Mouse (Mus musculus) urinary bladder, postnatal 25 days (tissue): ENCODE measurements around the gene Areg.

ENCODE experiments used
- DNase-seq: peaks from one replicate; pipeline ENCODE4 v3.0.0; 2022; ENCODE audit warnings: low spot score

Areg gene

GRCm38 (mm10) chr5:91139446-91139873 is at the start of gene Areg:
Areg (plus strand) TSS chr5:91139599.
- peak; percentile 62 for DNase-seq

DNA sequence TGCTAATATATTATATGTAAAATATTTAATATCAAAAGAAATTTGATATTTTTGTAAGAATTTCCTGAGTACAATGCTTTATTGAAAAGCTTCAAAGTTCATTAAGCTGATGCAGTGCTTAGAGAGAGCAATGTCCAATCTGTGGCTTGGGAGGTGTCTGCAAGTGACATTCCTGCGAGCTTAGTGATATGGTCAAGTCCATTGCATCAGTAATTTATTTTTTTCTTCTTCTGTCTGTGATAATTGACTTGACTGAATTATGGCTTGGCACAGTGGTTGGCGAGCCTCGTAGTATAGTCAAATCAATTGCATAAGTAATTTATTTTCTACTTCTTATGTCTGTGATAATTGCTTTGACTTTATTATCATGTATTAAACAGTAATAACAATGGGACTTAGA is 49.1 kb upstream of the Areg start:
- DNase-seq: no peak

- DNase-seq: no peak
These were observed 41.3 kb upstream of the Areg start for GRCm38 (mm10) chr5:91097911-91098614.

- DNase-seq: no peak
These were observed 37.7 kb upstream of the Areg start for GRCm38 (mm10) chr5:91101742-91102141.

DNA sequence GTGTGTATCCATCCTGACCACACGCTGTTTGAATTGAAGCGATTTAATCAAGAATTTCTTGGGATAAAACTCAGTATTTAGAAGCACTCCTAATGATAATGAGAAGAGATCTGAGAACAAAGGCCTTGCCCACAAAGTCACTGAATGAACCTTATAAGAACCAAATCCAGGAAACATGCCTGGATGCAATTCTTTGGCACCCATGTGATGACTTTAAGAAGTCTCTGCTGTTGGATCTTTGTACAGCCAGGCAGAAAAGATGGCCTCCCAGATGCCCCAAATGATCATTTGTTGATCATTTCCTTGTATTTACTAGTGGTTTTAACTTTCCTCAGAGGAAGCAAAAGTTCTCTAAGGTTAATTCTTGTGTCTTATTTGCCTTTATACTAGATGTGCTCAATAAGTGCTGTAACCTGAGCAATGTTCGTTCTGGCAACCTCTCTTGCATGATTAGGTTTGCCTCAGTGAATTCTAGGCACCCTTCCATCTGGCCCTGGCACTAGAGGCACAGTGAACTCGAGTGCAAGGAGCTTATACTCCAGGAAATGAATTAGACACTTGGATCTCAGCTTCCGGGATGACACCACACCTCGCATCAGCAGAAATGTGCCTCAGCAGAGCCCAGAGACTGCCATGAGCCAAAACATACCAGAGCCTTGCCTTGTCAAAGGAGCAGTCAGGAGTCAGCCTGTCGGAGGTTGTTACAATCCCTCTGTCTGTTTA is 35.3 kb upstream of the Areg start:
- DNase-seq: no peak

- DNase-seq: no peak
These were observed 33.2 kb upstream of the Areg start for GRCm38 (mm10) chr5:91106248-91106647.

- DNase-seq: no peak
These were observed 29.3 kb upstream of the Areg start for GRCm38 (mm10) chr5:91110023-91110670.

DNA sequence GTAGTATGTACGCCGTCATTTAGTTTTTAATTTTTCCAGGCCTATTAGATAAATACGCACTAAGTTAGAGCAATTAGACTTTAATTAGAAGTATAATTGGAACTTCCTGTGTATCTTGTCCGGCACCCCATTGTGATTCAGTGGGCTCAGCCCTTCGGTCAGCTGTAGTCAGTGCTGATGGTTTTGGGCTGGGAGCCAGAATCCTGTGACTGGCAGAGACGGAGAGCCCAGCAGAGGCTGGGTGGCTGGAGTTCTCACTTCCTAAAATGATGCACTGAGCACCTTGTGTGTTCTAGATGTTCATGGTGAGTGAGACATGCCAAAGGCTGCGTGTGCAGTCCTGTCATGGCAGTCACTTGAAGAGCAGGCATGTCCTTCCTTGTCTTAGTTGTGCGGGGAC is 28.4 kb upstream of the Areg start:
- DNase-seq: peak; percentile 12

- no peak for DNase-seq
These were observed 25.4 kb upstream of the Areg start for GRCm38 (mm10) chr5:91113967-91114366.

- no peak for DNase-seq
These were observed 24.8 kb upstream of the Areg start for GRCm38 (mm10) chr5:91114574-91114973.

DNA sequence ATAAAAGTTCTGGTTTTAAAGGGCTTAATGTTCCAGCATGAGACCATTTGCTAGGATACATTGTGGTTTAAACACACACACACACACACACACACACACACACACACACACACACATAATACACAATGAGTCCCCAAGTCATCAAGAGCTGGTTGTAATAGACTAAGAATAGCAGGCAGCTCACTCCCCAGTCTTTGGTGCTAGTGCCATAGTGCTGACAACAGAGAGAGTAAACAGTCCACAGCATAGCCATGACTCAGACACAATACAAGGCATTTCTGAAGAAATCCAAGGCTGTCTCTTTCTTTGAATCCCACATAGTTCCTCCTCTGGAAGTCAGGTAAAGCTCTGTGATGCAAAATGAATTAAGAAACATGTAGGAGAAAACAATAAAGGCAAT is 20.8 kb upstream of the Areg start:
- no peak for DNase-seq

DNA sequence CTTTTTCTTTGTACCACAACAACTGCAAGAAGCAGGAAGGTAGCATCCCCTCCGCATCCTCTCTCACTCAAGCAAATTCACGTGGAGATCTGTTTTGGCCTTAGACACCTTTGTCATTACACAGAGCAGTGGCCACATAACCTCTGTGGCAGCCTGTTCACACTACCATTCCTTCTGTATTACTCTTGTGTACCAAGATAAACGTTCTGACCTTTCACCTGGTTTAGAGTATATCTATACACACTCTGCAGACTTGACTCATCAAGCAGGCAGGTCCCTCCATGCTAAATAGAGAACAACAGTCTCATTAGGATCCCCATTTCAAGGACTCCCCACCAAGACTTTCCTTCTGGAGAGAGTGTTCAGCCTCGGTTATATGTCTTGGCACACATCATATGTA is 16.0 kb upstream of the Areg start:
- DNase-seq: no peak

GRCm38 (mm10) chr5:91124140-91124539 is 15.3 kb upstream of the Areg start:
- DNase-seq: no peak

GRCm38 (mm10) chr5:91126623-91127022 is 12.8 kb upstream of the Areg start:
- no peak for DNase-seq

DNA sequence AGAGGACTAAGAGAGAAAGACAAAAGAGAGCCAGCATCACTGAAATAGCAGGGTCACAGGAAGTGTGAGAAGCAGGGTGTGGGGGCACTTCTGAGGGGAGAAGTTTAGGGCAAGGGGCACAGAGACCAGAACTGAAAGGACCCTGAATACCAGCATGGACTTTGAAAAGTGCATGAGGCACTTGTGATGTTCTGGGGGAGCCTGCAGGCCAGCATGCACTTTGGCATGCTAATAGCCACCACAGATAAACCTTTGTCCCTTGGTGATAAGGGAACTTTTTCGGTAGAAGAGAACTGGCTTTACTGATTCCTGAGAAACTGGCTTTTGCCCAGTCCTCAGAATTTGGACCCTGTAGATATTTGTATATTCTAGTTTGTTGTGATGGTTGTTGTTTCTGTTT is 4.4 kb upstream of the Areg start:
- no peak for DNase-seq

DNA sequence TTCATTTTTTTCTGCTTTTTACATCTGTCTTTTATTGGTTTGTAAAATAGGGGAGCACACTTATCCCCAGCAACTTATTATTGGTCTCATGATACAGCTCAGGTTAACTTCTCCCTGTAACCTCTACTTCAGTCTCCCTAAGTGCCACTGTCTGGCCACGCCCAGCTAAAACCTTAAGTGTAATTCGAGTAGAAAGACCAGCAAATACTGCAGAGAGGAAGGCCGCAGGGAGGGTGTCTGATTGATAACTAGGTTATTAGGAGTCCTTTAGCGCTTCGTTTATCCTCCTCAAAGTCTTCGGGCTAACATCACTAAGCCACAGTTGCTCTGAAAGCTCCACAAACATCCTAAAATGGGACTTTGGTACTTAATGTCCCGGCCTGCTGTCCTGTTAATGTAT is 429 bp upstream of the Areg start:
- no peak for DNase-seq

- DNase-seq: no peak
These were observed 1.6 kb downstream of the Areg start for GRCm38 (mm10) chr5:91140896-91141448.

- no peak for DNase-seq
These were observed 5.6 kb downstream of the Areg start for GRCm38 (mm10) chr5:91144971-91145370.

DNA sequence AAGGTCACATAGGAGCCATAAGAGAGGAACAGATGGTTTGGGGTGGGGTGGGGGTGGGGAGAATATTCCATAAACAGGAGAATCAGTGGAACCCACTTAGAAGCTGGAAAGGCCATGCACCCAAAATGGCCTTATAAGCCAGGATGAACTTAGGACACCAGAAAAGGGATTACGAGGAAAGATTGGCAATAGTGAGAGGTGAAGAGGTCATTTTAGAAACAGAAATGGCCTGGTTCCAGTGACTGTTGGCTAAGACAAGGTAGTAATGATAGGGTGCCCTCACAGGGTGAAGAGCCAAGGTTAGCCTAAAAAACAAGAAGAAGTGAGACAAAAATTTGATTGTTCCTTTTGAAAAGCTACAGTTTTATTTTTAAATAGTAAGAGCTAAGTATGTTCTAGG is 7.6 kb downstream of the Areg start:
- no peak for DNase-seq

DNA sequence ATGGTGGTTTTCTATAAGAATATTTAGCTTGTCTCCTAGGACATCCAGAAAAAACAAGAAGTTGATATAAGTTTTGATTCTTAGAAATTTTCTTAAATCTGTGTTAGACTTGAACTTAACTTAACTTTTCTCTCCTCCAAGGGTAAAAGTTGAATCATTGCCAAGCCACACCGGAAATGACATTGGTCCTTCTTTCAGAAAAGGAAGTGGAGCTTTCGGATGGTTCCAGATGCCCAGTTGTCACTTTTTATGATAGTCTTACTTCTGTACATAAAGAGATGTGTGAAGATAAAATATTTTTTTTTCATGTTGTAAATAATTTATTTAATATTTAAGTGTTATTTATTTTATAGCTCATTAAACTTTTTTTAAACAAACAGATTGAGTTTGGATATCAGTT is 8.7 kb downstream of the Areg start:
- DNase-seq: no peak

DNA sequence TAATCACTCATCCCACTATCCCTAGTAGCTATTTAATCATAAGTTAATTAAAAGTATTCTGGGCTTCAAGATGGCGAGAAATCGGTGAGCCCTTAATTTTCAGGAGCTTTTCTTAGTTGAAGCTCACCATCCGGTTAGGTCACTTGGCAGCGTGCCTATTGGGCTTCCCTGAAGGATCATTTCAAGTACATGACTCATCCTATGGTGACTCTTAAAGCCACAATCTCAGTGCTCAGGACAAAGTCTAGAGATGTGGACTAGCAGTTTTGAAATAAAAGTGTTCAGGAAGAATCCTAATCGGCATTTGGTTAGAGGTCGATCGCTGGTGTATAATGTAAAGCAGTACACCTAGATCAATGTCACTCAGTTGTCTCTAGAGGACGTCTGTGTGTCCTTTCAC is 17.3 kb downstream of the Areg start:
- peak; percentile 29 for DNase-seq

GRCm38 (mm10) chr5:91157169-91157568 is 17.8 kb downstream of the Areg start:
- no peak for DNase-seq

DNA sequence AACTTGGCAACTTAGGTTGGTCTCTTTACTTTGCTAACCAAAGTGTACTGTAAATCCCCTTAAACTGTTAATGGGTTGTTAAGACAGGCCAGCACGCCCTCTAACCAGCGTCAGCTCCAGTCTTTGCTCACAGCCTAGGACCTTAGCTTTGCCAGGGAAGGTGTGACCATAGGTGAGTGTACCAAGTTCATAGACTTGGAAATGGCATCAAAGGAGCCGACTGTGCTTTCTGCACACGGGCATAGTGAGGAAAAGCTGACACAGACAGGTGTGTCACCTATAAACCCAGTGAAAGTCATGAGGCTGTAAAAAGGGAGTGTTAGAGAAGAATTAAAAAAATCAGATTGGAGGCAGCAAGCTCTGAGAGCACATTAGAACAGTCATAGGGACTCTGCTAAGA is 23.4 kb downstream of the Areg start:
- DNase-seq: no peak
